Mouse (Mus musculus): ENCODE measurements around the gene Pdgfra. TPM values are rescaled to one million over a fixed set of nuclear protein-coding genes. Genes with fewer than 3 reads are reported as not detected.

Gene Pdgfra
- polyA plus RNA-seq, 1 experiment from 2014 or later, result 56.6 TPM

- H3K4me3 ChIP-seq, result no peak overlapping the region
- no peaks in the 10 kb centered on the region for H3K9me3 ChIP-seq
- DNase-seq (ENCODE audit: low spot score), result no peak
- H3K27ac ChIP-seq (replicated peaks), result no peak overlapping the region
- 51% methylated on average over 2 of the region's 2 CpGs for WGBS
- H3K4me1 ChIP-seq, result no peaks in the 10 kb centered on the region
- H3K36me3 ChIP-seq (replicated peaks), result no peaks in the 10 kb centered on the region
- no peaks in the 10 kb centered on the region for H3K27me3 ChIP-seq (replicated peaks; ENCODE audit: low read depth, poor library complexity, severe bottlenecking)
Observed at GRCm38 (mm10) chr5:75238363-75238762, 86.3 kb downstream of the Pdgfra start.

GRCm38 (mm10) chr5:75238928-75239777, 87.1 kb downstream of the Pdgfra start:
- DNase-seq (ENCODE audit: low spot score), result no peak
- H3K9me3 ChIP-seq, result no peaks in the 10 kb centered on the region
- no peaks in the 10 kb centered on the region for H3K36me3 ChIP-seq (replicated peaks)
- WGBS, result 87% methylated on average over 15 of the region's 15 CpGs
- no peaks in the 10 kb centered on the region for H3K27me3 ChIP-seq (replicated peaks; ENCODE audit: low read depth, poor library complexity, severe bottlenecking)
- no peak overlapping the region for H3K27ac ChIP-seq (replicated peaks)
- no peaks in the 10 kb centered on the region for H3K4me1 ChIP-seq
- H3K4me3 ChIP-seq, result no peak overlapping the region

GRCm38 (mm10) chr5:75247070-75247740, 95.1 kb downstream of the Pdgfra start:
- 78% methylated on average over 25 of the region's 25 CpGs for WGBS

More at GRCm38 (mm10) chr5:75247070-75247740, 95.1 kb downstream of the Pdgfra start:
- DNase-seq (ENCODE audit: low spot score), result no peak
- Histone ChIP-seq H3K4me1 (no peaks in the 10 kb centered on the region; the same call in 1 of the 2 replicates), H3K4me3 (no peak overlapping the region), H3K27ac (replicated peaks) (no peak overlapping the region), H3K27me3 (replicated peaks; ENCODE audit: low read depth, poor library complexity, severe bottlenecking) (no peaks in the 10 kb centered on the region), H3K36me3 (replicated peaks) (no peaks in the 10 kb centered on the region), H3K9me3 (no peaks in the 10 kb centered on the region)

Small RNAs within 50 kb of the gene (microRNA-seq; reads per million reads assigned to microRNA genes)
- gene Mir7025, result 1.5 reads per million

Other genes with a start within 250 kb of the Pdgfra start
- 36.2 and 40.3 TPM in 2 replicates for gene Chic2, start 107.5 kb upstream of the Pdgfra start, polyA plus RNA-seq (2016; fragmentation: Nextera tagmentation; extraction: Ambion mirVana)
- 0.84 and 1.3 TPM in 2 replicates for gene Gsx2, start 76.7 kb upstream of the Pdgfra start, polyA plus RNA-seq (2016; fragmentation: Nextera tagmentation; extraction: Ambion mirVana)